Mouse (Mus musculus) neural tube, embryonic 14.5 days (tissue): ENCODE measurements at regions not wholly inside any gene's neighbourhood (a gene's known extent, or its start where the extent isn't known, plus 50 kb on each side); places are given as distances from the start of the nearest gene placed in this dataset.

Experiments used
- ATAC-seq: fragments of 200-750 bp; cut with Nextera tagmentation; 2 replicates; pipeline ENCODE4 v1.8.0; 2017; ENCODE audit warnings: low read depth, mild to moderate bottlenecking, moderate TSS enrichment, moderate library complexity
- H3K27ac ChIP-seq: fragments of 300-500 bp; sonication (generic); 2 replicates; pipeline ENCODE4 v1.5.1; 2014; ENCODE audit warnings: low read depth, mild to moderate bottlenecking, control low read depth, low read length, moderate library complexity, mixed read lengths
- H3K27me3 ChIP-seq: fragments of 300-500 bp; sonication (generic); 2 replicates; pipeline ENCODE4 v1.6.1; 2014; ENCODE audit warnings: low read length; ENCODE audit not compliant: control insufficient read depth, insufficient read depth
- H3K36me3 ChIP-seq: fragments of 300-500 bp; sonication (generic); 2 replicates; pipeline ENCODE4 v1.6.1; 2014; ENCODE audit warnings: low read length, mixed read lengths; ENCODE audit not compliant: control insufficient read depth, insufficient read depth
- H3K4me1 ChIP-seq: fragments of 300-500 bp; sonication (generic); 2 replicates; pipeline ENCODE4 v1.6.1; 2014; ENCODE audit warnings: low read length; ENCODE audit not compliant: control insufficient read depth, insufficient read depth
- H3K4me2 ChIP-seq: fragments of 300-500 bp; sonication (generic); 2 replicates; pipeline ENCODE4 v1.6.1; 2014; ENCODE audit warnings: mild to moderate bottlenecking, low read depth, low read length, control low read depth
- H3K4me3 ChIP-seq: fragments of 300-500 bp; sonication (generic); 2 replicates; pipeline ENCODE4 v1.5.1; 2014; ENCODE audit warnings: low read depth, low read length, control low read depth, mixed read lengths
- H3K9ac ChIP-seq: fragments of 300-500 bp; sonication (generic); replicated peaks from 2 replicates; pipeline ENCODE4 v1.6.1; 2014; ENCODE audit warnings: low read depth, mild to moderate bottlenecking, control low read depth, low read length, mixed read lengths
- H3K9me3 ChIP-seq: fragments of 300-500 bp; sonication (generic); 2 replicates; pipeline ENCODE4 v1.6.1; 2016; ENCODE audit warnings: low read length; ENCODE audit not compliant: control insufficient read depth
- WGBS: fragments of 180-500 bp; shearing (Covaris S2); extraction: QIAGEN DNeasy Blood & Tissue Kit; methylation state at CpG from one replicate; pipeline ENCODE4 v1.1.7; 2014; 5-methylcytosine and 5-hydroxymethylcytosine counted together

- Histone ChIP-seq H3K9ac (no peak overlapping the region), H3K9me3 (no peaks in the 10 kb centered on the region), H3K27me3 (no peaks in the 10 kb centered on the region), H3K27ac (no peak overlapping the region), H3K4me3 (no peak overlapping the region), H3K4me1 (peaks cover 9% of the 10 kb centered on the region), H3K4me2 (no peak overlapping the region), H3K36me3 (no peaks in the 10 kb centered on the region)
- ATAC-seq = no peak
- WGBS = 48% methylated on average over 10 of the region's 10 CpGs
These were observed 195.1 kb upstream of the Jmjd1c start for GRCm38 (mm10) chr10:66900781-66901180.

GRCm38 (mm10) chr10:66901873-66902272 is 194.1 kb upstream of the Jmjd1c start:
- Histone ChIP-seq H3K9ac (peak overlapping the region; percentile 28; the same call in 1 of the 2 replicates), H3K36me3 (no peaks in the 10 kb centered on the region), H3K27me3 (no peaks in the 10 kb centered on the region), H3K9me3 (no peaks in the 10 kb centered on the region), H3K4me2 (peak overlapping the region; percentile 45), H3K4me3 (0 out of 2 replicates have a peak overlapping the region, but pooled peaks have one; percentile 5), H3K4me1 (peaks cover 9% of the 10 kb centered on the region), H3K27ac (no peak overlapping the region)
- WGBS = 2% methylated on average over 9 of the region's 9 CpGs
- peak; percentile 59 for ATAC-seq

GRCm38 (mm10) chr10:66904552-66905367 is 191.2 kb upstream of the Jmjd1c start:
- H3K4me2 ChIP-seq = no peak overlapping the region
- WGBS = 81% methylated on average over 10 of the region's 10 CpGs
- ATAC-seq = no peak
- H3K4me3 ChIP-seq = no peak overlapping the region
- H3K27ac ChIP-seq = no peak overlapping the region
- H3K9ac ChIP-seq = no peak overlapping the region
- no peaks in the 10 kb centered on the region for H3K9me3 ChIP-seq
- peaks cover 12% of the 10 kb centered on the region for H3K4me1 ChIP-seq
- H3K36me3 ChIP-seq = no peaks in the 10 kb centered on the region
- H3K27me3 ChIP-seq = no peaks in the 10 kb centered on the region

- H3K9me3 ChIP-seq = no peaks in the 10 kb centered on the region
- peaks cover 3% of the 10 kb centered on the region; the same call in 1 of the 2 replicates for H3K4me1 ChIP-seq
- H3K4me3 ChIP-seq = no peak overlapping the region
- no peak overlapping the region for H3K27ac ChIP-seq
- no peak overlapping the region for H3K4me2 ChIP-seq
- no peak for ATAC-seq
- H3K27me3 ChIP-seq = no peaks in the 10 kb centered on the region
- no peaks in the 10 kb centered on the region for H3K36me3 ChIP-seq
- WGBS = 76% methylated on average over 4 of the region's 4 CpGs
- H3K9ac ChIP-seq = no peak overlapping the region
These were observed 188.1 kb upstream of the Jmjd1c start for GRCm38 (mm10) chr10:66907842-66908241.

GRCm38 (mm10) chr10:66909204-66909889 is 186.6 kb upstream of the Jmjd1c start:
- no peaks in the 10 kb centered on the region for H3K27me3 ChIP-seq
- H3K4me2 ChIP-seq = no peak overlapping the region
- H3K9ac ChIP-seq = no peak overlapping the region
- peak; percentile 57 for ATAC-seq
- H3K36me3 ChIP-seq = no peaks in the 10 kb centered on the region
- no peak overlapping the region for H3K27ac ChIP-seq
- H3K9me3 ChIP-seq = no peaks in the 10 kb centered on the region
- no peak overlapping the region for H3K4me3 ChIP-seq
- 12% methylated on average over 12 of the region's 12 CpGs for WGBS
- H3K4me1 ChIP-seq = peaks cover 11% of the 10 kb centered on the region; the same call in 1 of the 2 replicates

- Histone ChIP-seq H3K9ac (no peak overlapping the region), H3K9me3 (no peaks in the 10 kb centered on the region), H3K36me3 (no peaks in the 10 kb centered on the region), H3K27me3 (no peaks in the 10 kb centered on the region), H3K4me2 (no peak overlapping the region), H3K4me3 (no peak overlapping the region), H3K27ac (no peak overlapping the region), H3K4me1 (peaks cover 13% of the 10 kb centered on the region; the same call in 1 of the 2 replicates)
- ATAC-seq = no peak
- 63% methylated on average over 17 of the region's 17 CpGs for WGBS
These were observed 185.8 kb upstream of the Jmjd1c start for GRCm38 (mm10) chr10:66909905-66910681.

GRCm38 (mm10) chr10:66911261-66911911 is 184.5 kb upstream of the Jmjd1c start:
- Histone ChIP-seq H3K36me3 (no peaks in the 10 kb centered on the region), H3K27me3 (no peaks in the 10 kb centered on the region), H3K27ac (no peak overlapping the region), H3K9me3 (no peaks in the 10 kb centered on the region), H3K4me1 (peaks cover 13% of the 10 kb centered on the region; the same call in 1 of the 2 replicates), H3K4me2 (no peak overlapping the region), H3K4me3 (no peak overlapping the region), H3K9ac (no peak overlapping the region; the same call in 1 of the 2 replicates)
- 56% methylated on average over 10 of the region's 10 CpGs for WGBS
- ATAC-seq = no peak

GRCm38 (mm10) chr10:66912440-66912839 is 183.5 kb upstream of the Jmjd1c start:
- Histone ChIP-seq H3K27me3 (no peaks in the 10 kb centered on the region), H3K4me3 (no peak overlapping the region), H3K9ac (no peak overlapping the region), H3K36me3 (no peaks in the 10 kb centered on the region), H3K27ac (no peak overlapping the region), H3K4me1 (peaks cover 13% of the 10 kb centered on the region; the same call in 1 of the 2 replicates), H3K9me3 (no peaks in the 10 kb centered on the region), H3K4me2 (no peak overlapping the region)
- WGBS = 82% methylated on average over 4 of the region's 4 CpGs
- ATAC-seq = no peak
